Comparison of ENCODE assay signal across 10 mouse cellular contexts in genomic region chr7:81304100-81304499, GRCm38 (mm10).
"Had no signal": no experiment of that assay in that cellular context is flagged by ENCODE, and none has a peak within 500 bp of the region (broad histone marks: within the 10 kb centered on the region; RNA-seq: fewer than 3 reads in every experiment).

No protein-coding gene starts in this region.

- H3K36me3 ChIP-seq: limb, embryonic 10.5 days; midbrain, embryonic 10.5 days; neural tube, embryonic 15.5 days had no signal

- H3K9me3 ChIP-seq: limb, embryonic 10.5 days; midbrain, embryonic 10.5 days; neural tube, embryonic 15.5 days had no signal

- H3K27ac ChIP-seq: limb, embryonic 10.5 days; midbrain, embryonic 10.5 days; neural tube, embryonic 15.5 days; stomach, postnatal 0 days had no signal

- H3K9ac ChIP-seq: lung, embryonic 14.5 days; neural tube, embryonic 15.5 days had no signal

- H3K27me3 ChIP-seq: neural tube, embryonic 15.5 days had no signal

- H3K4me2 ChIP-seq: liver, embryonic 11.5 days; lung, embryonic 14.5 days; neural tube, embryonic 15.5 days had no signal

- DNase-seq: lung, embryonic 14.5 days; midbrain, embryonic 14.5 days; right cerebral cortex, postnatal 25 days had no signal

- H3K4me3 ChIP-seq: limb, embryonic 10.5 days; midbrain, embryonic 10.5 days; myocyte; neural tube, embryonic 15.5 days had no signal

- ATAC-seq: intestine, embryonic 16.5 days had no signal
